ENCODE assay signal across 9 mouse cellular contexts in genomic region chr9:78296089-78296488, GRCm38 (mm10). TPM values are rescaled to one million over a fixed set of nuclear protein-coding genes. Genes with fewer than 3 reads are reported as not detected.
DNase-seq lines count a peak whose midpoint lies in the region; ATAC-seq lines count a peak whose summit lies in the region.
"Not testable (repeated sequence)": the region's sequence is repeated elsewhere in the genome, so short reads cannot be mapped to it uniquely, and the experiment has no call there.
"Had no signal": no experiment of that assay in that cellular context is flagged by ENCODE, and none has a peak within 500 bp of the region (broad histone marks: within the 10 kb centered on the region; RNA-seq: fewer than 3 reads in every experiment).

No protein-coding gene starts in this region.

- WGBS in midbrain, embryonic 13.5 days = 16% methylated on average over 6 of the region's 6 CpGs

- not testable (repeated sequence) for H3K4me2 ChIP-seq in midbrain, embryonic 13.5 days (replicated peaks)

- intact Hi-C loops in left cerebral cortex, postnatal 4 days (cut with DNase I) = not testable (repeated sequence)

- not testable (repeated sequence) for H3K4me3 ChIP-seq in midbrain, embryonic 13.5 days (replicated peaks)

- ATAC-seq in activated CD4-positive, CD25-positive, alpha-beta regulatory T cell, adult 4 months = peak; percentile 43
- peak; percentile 37; the same call in 1 of the 2 replicates for ATAC-seq in midbrain, embryonic 13.5 days

- H3K4me1 ChIP-seq in midbrain, embryonic 13.5 days (replicated peaks) = not testable (repeated sequence)

- not testable (repeated sequence) for H3K9me3 ChIP-seq in midbrain, embryonic 13.5 days

- H3K27me3 ChIP-seq in midbrain, embryonic 13.5 days = not testable (repeated sequence)

- not testable (repeated sequence) for H3K27ac ChIP-seq in midbrain, embryonic 13.5 days

- DNase-seq in cerebellum, adult 9-11 months = peak; percentile 3
- DNase-seq in forelimb bud, embryonic 11.5 days (ENCODE audit: low read depth, low spot score) = peak; percentile 62
- DNase-seq in hindlimb bud, embryonic 11.5 days (ENCODE audit: extremely low spot score, low read depth, low spot score) = peak; percentile 30
- DNase-seq in left cerebral cortex, postnatal 4 days = peak; percentile 21
- peak; percentile 2 for DNase-seq in skeletal muscle tissue, adult 2 months (ENCODE audit: low read depth, low spot score)

- not testable (repeated sequence) for H3K36me3 ChIP-seq in midbrain, embryonic 13.5 days

- H3K9ac ChIP-seq in midbrain, embryonic 13.5 days (replicated peaks) = not testable (repeated sequence)

RNA-seq across cellular contexts. Expression of gene Gm10639, which starts 6.4 kb away (rescaled TPM):
- polyA plus RNA-seq in activated CD4-positive, CD25-positive, alpha-beta regulatory T cell, adult 4 months (2017; shearing (Covaris generic)) = not detected
- total RNA-seq in left cerebral cortex, postnatal 4 days (2021) = not detected
- polyA plus RNA-seq in midbrain, embryonic 13.5 days (2015; fragmentation: Nextera tagmentation; extraction: Ambion mirVana) = not detected in 2 replicates
- total RNA-seq: layer of hippocampus, adult 8-10 months had no signal
- polyA plus RNA-seq: midbrain, embryonic 12.5 days had no signal

RNA-seq across cellular contexts. Expression of gene Omt2a, which starts 18.5 kb away (rescaled TPM):
- not detected for polyA plus RNA-seq in activated CD4-positive, CD25-positive, alpha-beta regulatory T cell, adult 4 months (2017; shearing (Covaris generic))
- not detected for total RNA-seq in left cerebral cortex, postnatal 4 days (2021)
- polyA plus RNA-seq in midbrain, embryonic 13.5 days (2015; fragmentation: Nextera tagmentation; extraction: Ambion mirVana) = not detected in 2 replicates
- total RNA-seq: layer of hippocampus, adult 8-10 months had no signal
- polyA plus RNA-seq: midbrain, embryonic 12.5 days had no signal

RNA-seq across cellular contexts. Expression of gene Omt2b, which starts 31.3 kb away (rescaled TPM):
- polyA plus RNA-seq in activated CD4-positive, CD25-positive, alpha-beta regulatory T cell, adult 4 months (2017; shearing (Covaris generic)) = not detected
- total RNA-seq in left cerebral cortex, postnatal 4 days (2021) = not detected
- not detected in 2 replicates for polyA plus RNA-seq in midbrain, embryonic 13.5 days (2015; fragmentation: Nextera tagmentation; extraction: Ambion mirVana)
- total RNA-seq: layer of hippocampus, adult 8-10 months had no signal
- polyA plus RNA-seq: midbrain, embryonic 12.5 days had no signal

RNA-seq across cellular contexts. Expression of gene Gm3776, which starts 39.2 kb away (rescaled TPM):
- not detected for polyA plus RNA-seq in activated CD4-positive, CD25-positive, alpha-beta regulatory T cell, adult 4 months (2017; shearing (Covaris generic))
- not detected for total RNA-seq in left cerebral cortex, postnatal 4 days (2021)
- polyA plus RNA-seq in midbrain, embryonic 13.5 days (2015; fragmentation: Nextera tagmentation; extraction: Ambion mirVana) = not detected in 2 replicates
- total RNA-seq: layer of hippocampus, adult 8-10 months had no signal
- polyA plus RNA-seq: midbrain, embryonic 12.5 days had no signal

RNA-seq across cellular contexts. Expression of gene Gsta2, which starts 59.5 kb away (rescaled TPM):
- polyA plus RNA-seq in activated CD4-positive, CD25-positive, alpha-beta regulatory T cell, adult 4 months (2017; shearing (Covaris generic)) = not detected
- not detected for total RNA-seq in left cerebral cortex, postnatal 4 days (2021)
- not detected in 2 replicates for polyA plus RNA-seq in midbrain, embryonic 13.5 days (2015; fragmentation: Nextera tagmentation; extraction: Ambion mirVana)
- polyA plus RNA-seq: midbrain, embryonic 12.5 days had no signal

Comparison
In these comparisons a context has a peak if more than half of its experiments do, and no peak if none do; other contexts are left out.
1. DNase-seq: peak in every context shown above with its lines; median percentile 62 in forelimb bud, embryonic 11.5 days; 30 in hindlimb bud, embryonic 11.5 days; 21 in left cerebral cortex, postnatal 4 days; 3 in cerebellum, adult 9-11 months; 2 in skeletal muscle tissue, adult 2 months.